Mouse (Mus musculus): Measurements from ENCODE around the gene Nup43.

DNA sequence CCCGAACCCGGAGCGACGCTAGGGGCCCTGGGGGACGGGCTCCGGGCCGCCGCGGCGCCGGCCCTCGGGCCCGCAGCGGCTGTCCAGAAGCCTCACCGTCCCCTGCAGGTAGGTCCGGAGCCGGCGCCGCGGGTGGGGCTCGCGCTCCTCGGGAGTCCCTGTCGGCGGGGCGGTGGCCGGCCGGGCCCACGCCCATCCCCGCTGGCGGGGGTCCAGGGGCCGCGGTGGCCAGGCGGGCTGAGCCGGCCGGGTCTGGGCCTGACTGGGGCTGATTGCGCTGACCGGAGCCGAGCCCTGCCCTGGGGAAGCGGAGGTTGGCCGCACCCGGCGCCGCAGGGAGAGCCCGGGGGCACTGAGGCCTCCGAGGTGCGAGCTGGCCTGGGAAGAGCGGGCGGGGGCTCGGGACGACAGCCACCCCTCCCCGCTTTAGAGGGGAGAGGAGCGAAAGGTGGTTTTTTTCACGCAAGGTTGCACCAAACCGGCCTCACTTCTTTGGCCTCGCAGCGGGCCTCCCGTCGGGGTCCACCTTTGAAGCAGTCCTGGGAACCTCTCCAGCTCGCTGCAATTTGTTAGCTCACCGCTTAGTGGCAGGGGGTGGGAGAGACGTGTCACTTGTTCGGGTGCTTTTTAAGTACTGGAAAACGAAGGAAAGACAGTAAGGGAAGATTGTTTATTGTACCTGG is 14.2 kb downstream of the Nup43 start:
- TF ChIP-seq CTCF (conservative IDR thresholded peaks at IDR 0.05; ENCODE audit: low read length) (no peak; the same call in 1 of the 2 replicates), POU5F1 (IDR thresholded peaks at IDR 0.05; ENCODE audit: borderline replicate concordance, low read length) (no peak)
